Mouse (Mus musculus): Measurements from ENCODE around the gene Dusp1. TPM values are rescaled to one million over a fixed set of nuclear protein-coding genes. Genes with fewer than 3 reads are reported as not detected.

Dusp1 gene
- total RNA-seq, 2 experiments from 2014 or later = 43.8 to 46.4 TPM

DNA sequence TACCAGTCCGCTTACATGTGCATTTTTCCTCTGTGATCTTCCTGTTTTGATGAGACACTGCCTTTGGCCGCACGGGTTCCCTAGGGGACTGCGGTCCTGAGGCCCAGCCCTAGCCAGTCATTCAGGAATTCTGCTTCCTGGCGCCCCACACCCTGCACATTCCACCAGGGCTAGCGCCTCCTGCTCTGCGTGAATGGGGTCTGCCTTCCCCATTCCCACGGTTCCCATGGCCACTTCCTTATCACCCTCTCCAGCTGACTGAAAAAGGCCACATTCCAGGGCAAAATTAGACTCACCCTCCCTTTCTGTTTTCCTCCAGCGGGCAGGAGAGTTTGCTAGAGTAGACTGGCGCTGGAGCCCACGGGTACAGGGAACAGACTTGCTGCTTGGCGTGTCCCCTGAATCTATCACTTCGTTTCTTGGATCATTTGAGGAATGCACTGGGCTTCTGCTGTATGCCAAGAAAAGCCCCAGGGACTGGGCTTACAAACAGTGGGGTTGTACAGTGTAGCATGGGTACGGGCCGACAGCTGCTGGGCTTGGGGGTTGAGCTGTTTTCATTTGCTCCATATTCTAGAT, 22.7 kb upstream of the Dusp1 start:
- peak in 1 of 2 experiments; percentile 36 for DNase-seq (ENCODE audit: low spot score in 2 of 2)

DNA sequence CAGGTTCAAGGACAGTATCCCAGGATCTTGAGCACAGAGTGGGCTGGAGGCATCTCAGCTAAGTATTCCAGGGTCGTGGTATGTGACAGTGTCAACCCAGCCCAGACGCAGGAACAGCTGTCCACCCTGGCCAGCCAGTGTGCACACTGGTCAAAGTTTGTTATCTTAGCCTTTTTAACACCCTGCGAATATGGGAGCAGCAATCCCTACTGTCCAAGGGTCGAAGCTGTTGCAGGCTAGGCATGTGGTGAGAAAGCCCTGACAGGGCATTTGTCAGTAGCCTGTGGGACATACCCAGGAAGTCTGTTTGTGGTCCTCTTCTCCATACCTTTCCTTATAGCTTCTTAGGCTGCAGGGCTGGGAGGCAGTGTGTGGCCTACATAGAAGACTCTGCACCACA, 22.1 kb upstream of the Dusp1 start:
- DNase-seq (ENCODE audit: low spot score in 2 of 2) = no peak

GRCm38 (mm10) chr17:26583606-26584005, 21.7 kb upstream of the Dusp1 start:
- DNase-seq (ENCODE audit: low spot score in 2 of 2) = no peak

- DNase-seq (ENCODE audit: low spot score in 2 of 2) = no peak
These were observed 21.1 kb upstream of the Dusp1 start for GRCm38 (mm10) chr17:26583056-26583455.

GRCm38 (mm10) chr17:26582297-26582696, 20.4 kb upstream of the Dusp1 start:
- peak in 1 of 2 experiments; percentile 44 for DNase-seq (ENCODE audit: low spot score in 2 of 2)

DNA sequence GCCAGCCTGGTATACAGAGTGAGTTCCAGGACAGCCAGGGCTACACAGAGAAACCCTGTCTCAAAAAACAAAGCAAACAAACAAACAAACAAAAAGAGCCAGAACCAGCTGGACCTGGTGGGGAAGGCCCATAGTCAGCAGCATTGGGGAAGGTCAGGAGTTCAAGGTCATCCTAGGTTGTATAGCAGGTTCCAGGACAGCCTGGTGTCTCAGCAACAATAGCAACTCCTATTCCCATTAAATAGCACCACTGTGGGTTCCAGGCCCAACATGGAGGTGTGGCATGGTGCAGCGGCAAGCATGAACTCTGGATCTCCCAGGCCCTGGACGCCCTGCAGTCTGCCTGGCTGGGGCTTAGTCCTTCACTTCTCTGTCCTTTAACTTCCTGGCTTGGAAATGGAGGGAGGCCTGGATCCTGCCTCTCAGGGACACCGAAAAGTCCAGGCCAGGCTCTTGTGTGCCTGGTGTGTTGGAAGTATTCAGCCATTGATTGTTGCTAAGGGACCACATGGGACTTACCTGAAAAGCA, 19.0 kb upstream of the Dusp1 start:
- no peak for DNase-seq (ENCODE audit: low spot score in 2 of 2)

GRCm38 (mm10) chr17:26579396-26579795, 17.5 kb upstream of the Dusp1 start:
- no peak for DNase-seq (ENCODE audit: low spot score in 2 of 2)

GRCm38 (mm10) chr17:26578771-26579170, 16.8 kb upstream of the Dusp1 start:
- no peak for DNase-seq (ENCODE audit: low spot score in 2 of 2)

DNA sequence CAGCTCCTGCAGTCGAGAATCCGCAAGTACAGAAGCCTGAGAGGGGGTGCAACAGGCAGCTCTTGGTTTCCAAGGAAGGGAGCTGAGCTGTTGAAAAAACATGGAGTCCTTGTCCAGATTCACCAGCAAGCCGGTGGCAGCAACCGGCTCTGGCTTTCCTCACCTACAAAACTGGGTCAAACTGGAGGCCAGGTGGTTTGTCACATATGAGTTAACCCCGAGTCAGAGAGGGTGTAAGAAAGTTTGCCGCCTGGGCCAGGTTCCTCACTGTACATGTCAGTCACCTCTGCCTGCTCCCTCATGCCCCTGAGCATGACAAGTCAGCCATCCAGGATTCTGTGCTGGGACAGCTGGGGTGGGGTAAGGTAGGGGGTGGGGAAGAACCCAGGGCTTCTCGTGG, 16.2 kb upstream of the Dusp1 start:
- no peak for DNase-seq (ENCODE audit: low spot score in 2 of 2)

DNA sequence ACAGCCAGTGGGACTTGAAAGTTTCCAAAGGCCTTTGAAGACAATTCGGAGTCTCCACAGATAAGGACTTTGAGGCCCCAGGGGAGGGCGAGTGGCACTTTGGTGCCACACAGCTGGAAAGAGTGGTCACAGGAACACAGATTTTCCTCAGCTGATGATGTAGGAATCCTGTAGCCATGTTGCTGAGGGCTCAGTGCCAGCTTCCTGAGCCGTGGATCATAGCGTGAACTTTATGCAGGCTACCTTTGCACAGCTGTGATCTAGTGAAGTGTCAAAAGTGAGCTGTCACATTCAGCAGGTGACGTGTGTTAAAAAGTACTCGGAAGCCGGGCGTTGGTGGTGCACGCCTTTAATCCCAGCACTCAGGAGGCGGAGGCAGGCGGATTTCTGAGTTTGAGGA, 15.4 kb upstream of the Dusp1 start:
- DNase-seq (ENCODE audit: low spot score in 2 of 2) = no peak

DNA sequence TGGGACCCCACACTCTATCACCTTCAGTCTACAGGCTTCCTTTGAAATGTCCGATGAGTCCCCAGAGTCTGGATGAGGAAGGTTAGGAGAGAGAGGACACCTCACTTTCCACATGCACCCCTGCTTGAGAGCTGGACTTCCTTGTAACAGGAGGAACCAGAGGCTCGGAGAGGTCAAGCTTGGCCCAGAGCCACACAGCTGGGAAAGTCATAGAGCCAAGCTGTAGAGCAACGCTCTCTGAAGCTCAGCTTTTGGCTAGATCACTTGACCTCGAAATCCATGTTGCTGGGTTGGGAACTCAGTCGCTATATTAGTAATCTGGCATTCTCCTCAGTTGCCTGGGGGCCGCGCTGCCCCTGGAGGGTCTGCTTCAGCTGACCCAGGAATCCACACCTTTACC, 14.9 kb upstream of the Dusp1 start:
- no peak for DNase-seq (ENCODE audit: low spot score in 2 of 2)

DNA sequence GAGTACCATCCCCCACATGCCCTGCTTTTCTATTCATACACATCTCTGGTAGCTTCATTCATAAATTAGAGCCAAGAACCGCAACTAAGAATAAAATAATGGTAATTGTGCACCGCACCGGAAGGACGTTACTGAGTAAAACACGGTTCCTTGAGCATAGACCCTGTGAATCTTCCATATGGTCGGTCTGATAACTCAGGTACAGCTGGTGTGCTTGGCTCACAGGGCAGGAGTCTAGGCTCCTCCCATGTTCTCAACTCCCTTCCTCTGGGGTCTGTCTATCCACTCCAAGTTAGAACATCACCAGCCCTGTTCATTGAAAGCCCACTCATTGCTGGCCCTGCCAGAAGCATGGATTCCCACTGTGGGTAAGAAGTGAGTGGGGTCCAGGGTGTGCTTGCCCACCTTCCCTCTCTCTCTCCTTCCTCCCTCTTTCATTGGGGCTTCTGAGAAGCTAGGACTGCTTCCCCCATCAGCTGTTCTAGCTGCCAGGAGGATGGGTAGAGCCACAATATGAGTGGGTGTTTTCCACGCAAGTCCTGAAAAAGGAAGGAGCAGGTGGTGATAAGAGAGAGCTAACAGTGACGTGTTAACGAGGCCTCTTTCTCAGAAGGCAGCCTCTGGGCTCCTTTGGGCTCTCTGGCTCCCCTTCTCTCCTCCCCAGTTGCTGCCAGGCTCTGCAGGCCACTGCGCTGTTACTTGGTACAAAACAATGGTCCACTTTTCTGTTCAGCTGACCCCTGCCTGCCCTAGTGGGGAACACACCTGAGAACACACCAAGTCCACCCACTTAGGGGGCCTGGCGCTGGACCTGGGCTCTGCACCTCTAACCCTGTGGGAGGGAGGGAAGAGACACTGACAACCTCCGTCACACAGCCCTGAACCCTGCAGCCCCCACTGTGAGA, 14.1 kb upstream of the Dusp1 start:
- DNase-seq (ENCODE audit: low spot score in 2 of 2) = no peak

- no peak for DNase-seq (ENCODE audit: low spot score in 2 of 2)
These were observed 12.8 kb upstream of the Dusp1 start for GRCm38 (mm10) chr17:26574701-26575100.

DNA sequence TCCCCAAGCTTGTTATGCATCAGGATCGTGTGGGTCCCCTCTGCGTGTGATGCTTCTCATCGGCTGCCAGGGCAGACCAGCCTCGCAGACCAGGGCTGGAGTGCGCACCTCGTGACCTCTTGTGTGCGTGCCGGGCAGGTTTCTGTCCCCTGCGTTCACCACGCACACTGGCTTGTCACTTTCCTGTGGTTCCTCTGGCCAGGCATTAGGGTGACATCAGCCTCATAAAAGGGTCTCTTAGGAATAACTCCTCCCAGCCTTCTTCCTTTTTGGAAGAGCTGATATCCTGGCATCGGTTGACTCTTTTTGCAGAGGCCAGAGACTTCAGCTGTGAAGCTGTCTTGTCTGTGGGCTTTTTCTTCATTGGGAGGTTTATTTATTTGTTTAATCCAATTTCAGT, 12.2 kb upstream of the Dusp1 start:
- DNase-seq (ENCODE audit: low spot score in 2 of 2) = no peak

GRCm38 (mm10) chr17:26572265-26572664, 10.3 kb upstream of the Dusp1 start:
- DNase-seq (ENCODE audit: low spot score in 2 of 2) = no peak

GRCm38 (mm10) chr17:26571377-26571776, 9.4 kb upstream of the Dusp1 start:
- DNase-seq (ENCODE audit: low spot score in 2 of 2) = peak in 1 of 2 experiments; percentile 56

- no peak for DNase-seq (ENCODE audit: low spot score in 2 of 2)
These were observed 8.8 kb upstream of the Dusp1 start for GRCm38 (mm10) chr17:26570651-26571118.

- no peak for DNase-seq (ENCODE audit: low spot score in 2 of 2)
These were observed 7.8 kb upstream of the Dusp1 start for GRCm38 (mm10) chr17:26569594-26570350.

GRCm38 (mm10) chr17:26567818-26568173, 5.9 kb upstream of the Dusp1 start:
- no peak for DNase-seq (ENCODE audit: low spot score in 2 of 2)

- DNase-seq (ENCODE audit: low spot score in 2 of 2) = no peak
These were observed 5.4 kb upstream of the Dusp1 start for GRCm38 (mm10) chr17:26567142-26567817.

GRCm38 (mm10) chr17:26564439-26564838, 2.5 kb upstream of the Dusp1 start:
- no peak for DNase-seq (ENCODE audit: low spot score in 2 of 2)

All from adrenal gland, postnatal 4 days (tissue).